Mouse (Mus musculus) liver, adult 2 months (tissue): ENCODE results near the gene Dhcr24.

Source experiments
- CTCF ChIP-seq: fragments of 200-500 bp; IDR thresholded peaks from 2 replicates; pipeline ENCODE4 v1.5.1; 2011; ENCODE audit warnings: low read depth, low read length, control low read depth
- POLR2A ChIP-seq: fragments of 200-500 bp; IDR thresholded peaks from 2 replicates; pipeline ENCODE4 v1.6.1; 2011; ENCODE audit warnings: low read length, control low read depth; ENCODE audit not compliant: insufficient read depth; ENCODE audit errors: extremely low read depth

- TF ChIP-seq CTCF (no peak), POLR2A (no peak)
These were observed 18.6 kb upstream of the Dhcr24 start for GRCm38 (mm10) chr4:106542211-106542610.
